Mouse (Mus musculus): ENCODE measurements around the gene Galnt6.

DNA sequence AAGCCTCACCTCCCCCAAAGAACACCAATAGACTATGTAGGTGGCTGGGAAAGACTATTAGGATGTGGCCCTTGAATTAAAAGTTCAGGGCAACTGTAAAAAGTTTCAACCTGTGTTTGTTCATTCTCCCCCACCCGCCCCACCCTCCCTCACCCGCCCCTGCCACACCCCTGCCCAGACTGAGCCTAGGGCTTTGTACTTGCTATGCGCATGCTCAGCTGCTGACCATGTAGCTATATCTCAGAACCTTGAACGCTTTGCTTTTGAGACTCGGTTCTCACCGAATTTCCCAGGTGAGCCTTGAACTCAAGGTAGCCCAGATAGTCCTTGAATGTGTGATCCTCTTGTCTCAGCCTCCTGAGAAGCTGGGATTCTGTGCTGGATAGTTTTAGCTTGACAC lies 27.3 kb downstream of the Galnt6 start:
- no peak for TF ChIP-seq CTCF (IDR thresholded peaks at IDR 0.05; ENCODE audit: control insufficient read depth, insufficient read depth, insufficient read length)
- no peak for TF ChIP-seq USF1 (IDR thresholded peaks at IDR 0.05; ENCODE audit: low read depth)
- TF ChIP-seq MAX (IDR thresholded peaks at IDR 0.05), result no peak
- TF ChIP-seq CEBPB (IDR thresholded peaks at IDR 0.05; ENCODE audit: low read depth), result no peak

All from C2C12 (cell line).